Mouse (Mus musculus) splenic B cell, adult 2 months (primary cell): ENCODE results near the gene Dock1.

ENCODE experiments used
- DNase-seq: peaks from one replicate; pipeline ENCODE4 v3.0.0-alpha.2; 2011; ENCODE audit warnings: low read depth, low spot score
- H3K27me3 ChIP-seq: 2 replicates; pipeline ENCODE4 v1.6.1; 2012; ENCODE audit warnings: mild to moderate bottlenecking, low read length, moderate library complexity, mixed read lengths; ENCODE audit not compliant: control insufficient read depth, poor library complexity, insufficient read depth, severe bottlenecking
- H3K36me3 ChIP-seq: 2 replicates; pipeline ENCODE4 v1.6.1; 2012; ENCODE audit warnings: mild to moderate bottlenecking, low read length, moderate library complexity, mixed read lengths; ENCODE audit not compliant: control insufficient read depth, poor library complexity, insufficient read depth, severe bottlenecking

Gene Dock1

GRCm38 (mm10) chr7:135035651-135036050, 365.2 kb downstream of the Dock1 start:
- H3K27me3 ChIP-seq: no peaks in the 10 kb centered on the region
- no peaks in the 10 kb centered on the region for H3K36me3 ChIP-seq
- DNase-seq: no peak

- no peaks in the 10 kb centered on the region for H3K36me3 ChIP-seq
- H3K27me3 ChIP-seq: no peaks in the 10 kb centered on the region
- no peak for DNase-seq
Measured at GRCm38 (mm10) chr7:135038930-135039329, 368.5 kb downstream of the Dock1 start.

GRCm38 (mm10) chr7:135043931-135044765, 373.7 kb downstream of the Dock1 start:
- Histone ChIP-seq H3K27me3 (no peaks in the 10 kb centered on the region), H3K36me3 (no peaks in the 10 kb centered on the region)
- DNase-seq: no peak

DNA sequence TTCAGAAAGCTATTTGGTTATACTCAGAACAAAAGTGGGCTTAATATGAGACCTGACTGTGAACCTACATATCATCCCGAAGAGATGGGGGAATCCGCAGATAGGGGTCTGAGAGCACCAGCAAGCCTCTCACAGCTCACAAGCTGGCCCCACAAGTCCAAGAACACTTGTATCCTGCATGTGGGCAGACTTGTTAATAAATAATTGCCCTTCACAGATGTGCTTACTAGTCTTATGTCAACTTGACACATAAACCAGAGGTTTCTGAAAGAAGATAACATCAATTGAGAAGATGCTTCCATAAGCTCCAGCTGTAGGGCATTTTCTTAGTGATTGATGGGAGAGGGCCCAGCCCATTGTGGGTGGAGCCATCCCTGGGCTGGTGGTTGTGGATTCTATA, 379.0 kb downstream of the Dock1 start:
- no peaks in the 10 kb centered on the region for H3K27me3 ChIP-seq
- DNase-seq: no peak
- no peaks in the 10 kb centered on the region for H3K36me3 ChIP-seq

- H3K27me3 ChIP-seq: no peaks in the 10 kb centered on the region
- DNase-seq: no peak
- H3K36me3 ChIP-seq: no peaks in the 10 kb centered on the region
Measured at GRCm38 (mm10) chr7:135053186-135053715, 382.8 kb downstream of the Dock1 start.

- Histone ChIP-seq H3K27me3 (no peaks in the 10 kb centered on the region), H3K36me3 (no peaks in the 10 kb centered on the region)
- no peak for DNase-seq
Measured at GRCm38 (mm10) chr7:135054664-135055063, 384.2 kb downstream of the Dock1 start.

DNA sequence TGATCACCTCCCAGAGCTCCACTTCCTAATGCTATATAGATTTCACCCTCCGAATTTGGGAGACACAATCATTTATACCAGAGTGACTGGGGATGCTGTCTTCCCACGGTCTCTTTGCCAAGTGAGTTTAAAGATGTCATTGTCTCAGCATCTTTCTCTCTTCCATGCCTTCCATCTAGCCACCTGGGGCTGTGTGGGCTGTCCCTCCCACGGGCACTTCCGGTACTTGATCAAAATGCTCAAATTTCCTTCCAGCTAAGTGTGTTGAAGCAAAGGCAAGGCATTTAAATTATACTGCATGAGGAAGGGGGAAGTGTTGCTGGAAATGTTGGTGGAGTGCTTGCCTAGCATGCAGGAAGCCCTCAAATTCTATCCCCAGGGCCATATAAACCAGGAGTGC, 388.6 kb downstream of the Dock1 start:
- Histone ChIP-seq H3K36me3 (no peaks in the 10 kb centered on the region), H3K27me3 (no peaks in the 10 kb centered on the region)
- DNase-seq: no peak

DNA sequence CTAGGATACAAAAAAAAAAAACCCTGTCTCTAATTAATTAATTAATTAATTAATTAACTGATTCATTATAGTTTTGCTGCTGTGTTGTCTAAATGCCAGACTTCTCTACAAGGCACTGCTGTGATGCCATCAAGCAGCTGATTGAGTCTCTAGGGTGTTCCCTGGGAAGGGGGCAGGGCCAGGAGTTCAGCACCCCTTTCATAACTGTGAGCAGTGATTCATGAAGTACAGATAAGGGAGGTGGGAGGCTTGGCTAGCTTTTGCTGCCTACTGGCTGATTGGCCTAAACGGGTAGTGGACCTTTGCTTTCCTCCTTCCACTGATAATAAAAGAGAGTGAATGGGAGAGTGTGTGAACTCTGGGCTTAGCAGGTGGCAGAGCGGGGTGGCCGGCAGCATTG, 389.1 kb downstream of the Dock1 start:
- DNase-seq: no peak
- Histone ChIP-seq H3K36me3 (no peaks in the 10 kb centered on the region), H3K27me3 (no peaks in the 10 kb centered on the region)

DNA sequence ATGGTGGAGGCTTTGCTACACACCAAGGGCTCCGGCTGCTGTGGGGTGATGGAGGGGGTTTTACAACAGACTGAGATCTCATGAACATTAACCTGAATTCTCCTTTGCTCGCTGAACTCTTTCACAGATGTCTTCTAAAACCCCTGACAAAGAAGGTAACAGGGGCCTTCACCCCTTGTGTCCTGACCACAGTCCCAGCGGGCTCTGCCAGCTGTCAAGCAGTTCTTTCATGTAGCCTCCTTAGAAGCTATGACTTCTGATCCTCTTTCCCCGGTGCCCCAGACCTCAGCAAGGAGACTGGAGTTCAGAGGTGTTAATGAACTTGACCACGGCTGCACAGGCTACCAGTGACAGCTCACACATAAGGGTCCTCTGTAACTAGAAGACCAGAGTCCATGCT, 393.4 kb downstream of the Dock1 start:
- Histone ChIP-seq H3K36me3 (no peaks in the 10 kb centered on the region), H3K27me3 (no peaks in the 10 kb centered on the region)
- DNase-seq: no peak

GRCm38 (mm10) chr7:135065301-135065700, 394.8 kb downstream of the Dock1 start:
- H3K36me3 ChIP-seq: no peaks in the 10 kb centered on the region

DNA sequence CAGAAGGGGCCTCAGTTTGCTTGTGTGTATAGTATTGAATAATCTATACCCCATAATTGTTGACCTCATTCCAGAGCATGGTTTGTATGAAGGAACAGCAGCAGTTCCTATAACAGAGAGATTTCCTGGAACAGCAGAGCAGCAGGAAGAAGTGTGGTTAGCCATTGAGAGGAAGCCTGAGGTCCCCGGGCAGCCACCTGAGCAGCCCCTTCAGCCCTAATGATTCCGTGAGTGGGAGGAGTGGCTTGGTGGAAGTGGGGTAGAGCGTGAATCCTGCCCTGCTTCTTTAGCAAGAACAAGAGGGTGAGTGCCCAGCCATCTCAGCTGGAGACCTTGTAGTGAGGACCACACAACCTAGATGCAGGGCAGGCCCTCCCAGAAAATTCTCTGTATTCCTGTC, 398.4 kb downstream of the Dock1 start:
- Histone ChIP-seq H3K27me3 (no peaks in the 10 kb centered on the region; the same call in 1 of the 2 replicates), H3K36me3 (no peaks in the 10 kb centered on the region)
- no peak for DNase-seq

More at GRCm38 (mm10) chr7:135065301-135065700, 394.8 kb downstream of the Dock1 start:
- no peaks in the 10 kb centered on the region for H3K27me3 ChIP-seq
- no peak for DNase-seq

DNA sequence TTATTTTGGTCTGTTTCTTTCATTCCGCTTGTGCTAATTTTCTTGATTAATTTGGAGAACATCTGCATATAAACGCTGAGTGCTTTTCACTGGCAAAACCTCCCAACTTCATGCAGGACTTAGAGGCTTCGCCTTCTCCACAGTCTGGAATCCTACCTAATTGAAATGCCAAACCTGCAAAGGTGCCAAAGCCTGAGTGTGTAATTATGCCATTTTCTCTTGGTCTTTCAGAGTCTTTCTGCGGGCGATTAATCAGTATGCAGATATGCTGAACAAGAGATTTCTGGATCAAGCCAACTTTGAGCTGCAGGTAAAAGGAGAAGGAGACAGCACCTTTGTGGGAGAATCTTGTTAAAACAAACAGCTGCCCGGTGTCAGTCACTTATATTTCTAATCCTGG, 406.4 kb downstream of the Dock1 start:
- no peak for DNase-seq
- Histone ChIP-seq H3K27me3 (no peaks in the 10 kb centered on the region), H3K36me3 (no peaks in the 10 kb centered on the region)

- no peak for DNase-seq
- Histone ChIP-seq H3K27me3 (no peaks in the 10 kb centered on the region), H3K36me3 (no peaks in the 10 kb centered on the region)
Measured at GRCm38 (mm10) chr7:135077340-135077739, 406.9 kb downstream of the Dock1 start.

GRCm38 (mm10) chr7:135077806-135078205, 407.4 kb downstream of the Dock1 start:
- no peaks in the 10 kb centered on the region for H3K36me3 ChIP-seq
- no peak for DNase-seq
- H3K27me3 ChIP-seq: no peaks in the 10 kb centered on the region

DNA sequence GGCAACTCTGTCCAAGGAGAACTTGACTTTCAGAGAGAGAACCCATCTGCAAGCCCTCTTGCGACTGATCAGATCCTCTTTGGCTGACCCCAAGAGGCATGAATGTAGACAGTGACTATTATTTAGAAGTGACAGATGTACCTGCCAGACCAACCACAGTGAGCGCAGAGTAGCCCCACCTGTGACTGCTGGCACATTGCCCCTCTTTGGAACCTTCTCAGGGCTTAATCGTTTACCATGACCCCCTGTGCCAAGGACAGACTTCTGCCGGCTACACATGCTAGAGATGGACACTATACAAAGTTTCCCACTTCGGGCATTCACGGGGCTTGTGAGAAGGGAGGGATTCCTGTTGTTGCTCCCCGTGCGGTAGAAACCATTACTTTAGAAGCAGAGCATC, 413.0 kb downstream of the Dock1 start:
- no peaks in the 10 kb centered on the region for H3K27me3 ChIP-seq
- no peaks in the 10 kb centered on the region for H3K36me3 ChIP-seq
- no peak for DNase-seq
